Mouse (Mus musculus): ENCODE measurements around the gene Rhot1.
A peak's percentile ranks its signal among the peaks of the same experiment; 100 is the strongest.

DNA sequence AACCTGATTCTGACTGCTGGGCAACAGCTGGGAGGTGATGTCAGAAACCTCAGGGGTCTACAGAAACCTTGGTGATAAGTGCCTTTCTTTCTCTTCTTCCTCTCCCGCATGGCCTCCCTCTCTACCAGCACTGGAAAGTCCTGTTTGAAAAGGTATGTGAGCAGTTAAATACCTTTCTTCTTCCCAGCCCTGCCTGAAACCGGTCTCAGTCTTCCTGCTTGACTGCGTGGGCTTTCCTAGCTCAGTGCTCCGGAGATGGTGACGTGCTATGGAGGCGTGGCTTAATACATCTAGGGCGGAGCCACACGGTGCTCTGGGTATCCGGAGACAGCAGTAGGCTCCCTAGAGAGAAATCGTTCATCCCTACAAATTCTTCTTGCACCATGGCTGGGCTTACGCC is 93.7 kb downstream of the Rhot1 start:
- TF ChIP-seq POLR2A (IDR thresholded peaks at IDR 0.05; ENCODE audit: extremely low read depth, insufficient read depth, low read length) = peak; percentile 90
- no peak for TF ChIP-seq CTCF (IDR thresholded peaks at IDR 0.05; ENCODE audit: extremely low read depth, insufficient read depth, low read length)
